Mouse (Mus musculus) T-helper 2 cell (primary cell): Measurements from ENCODE around the gene Nckap5.

Experiments used
- in situ Hi-C: fragments of 300-600 bp; cut with MboI, MseI; formaldehyde crosslinking; loops from one replicate; pipeline ENCODE4 v1.15.1; 2025; ENCODE audit warnings: high pct_unique_total_duplicates

The Nckap5 gene

DNA sequence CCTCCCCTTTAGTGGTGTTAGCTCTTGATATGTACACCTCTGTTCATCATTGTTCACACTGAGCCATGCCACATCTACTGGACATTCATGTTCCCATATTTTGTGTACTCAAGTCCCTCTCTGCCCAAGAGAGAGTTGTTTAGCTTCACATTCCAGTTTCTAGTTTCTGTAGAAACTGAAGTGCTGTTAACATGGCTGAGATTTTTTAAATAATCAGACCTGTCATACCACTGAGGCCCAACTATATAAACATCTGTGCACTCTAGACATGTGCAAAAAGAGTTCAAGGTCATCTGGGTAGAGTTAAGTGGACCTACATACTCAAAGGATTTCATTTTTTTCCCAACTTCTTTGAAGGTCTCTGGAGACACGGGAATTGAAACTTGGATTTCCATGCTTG lies 193.1 kb downstream of the Nckap5 start:
- in situ Hi-C loops = loop anchor here (10.0 kb wide), 1 partner anchor 1327 kb away; no protein-coding TSS in a partner anchor

- in situ Hi-C loops = no loop called here
These were observed 204.4 kb downstream of the Nckap5 start for GRCm38 (mm10) chr1:126626206-126626605.

DNA sequence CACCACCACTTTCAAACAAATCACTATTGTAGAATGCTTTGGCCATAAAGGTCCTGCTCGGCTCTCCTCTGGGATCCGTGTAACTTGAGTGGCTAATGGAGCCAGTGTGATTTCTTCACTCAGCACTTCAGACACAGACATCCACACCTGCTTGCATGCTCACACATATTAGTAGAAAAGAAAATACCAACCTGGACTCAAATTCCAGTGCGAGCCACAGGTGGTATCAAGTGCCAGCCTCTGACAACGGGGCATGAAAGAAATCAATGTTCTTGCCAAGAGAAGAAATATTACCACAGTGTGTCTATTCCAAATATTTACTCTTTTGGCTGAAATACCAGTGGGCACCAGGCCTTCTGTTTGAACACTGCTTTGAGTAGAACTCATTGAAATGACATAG lies 208.6 kb downstream of the Nckap5 start:
- in situ Hi-C loops = no loop called here

GRCm38 (mm10) chr1:126617464-126618041 lies 213.0 kb downstream of the Nckap5 start:
- in situ Hi-C loops = no loop called here

GRCm38 (mm10) chr1:126616964-126617363 lies 213.6 kb downstream of the Nckap5 start:
- in situ Hi-C loops = no loop called here

GRCm38 (mm10) chr1:126612916-126613315 lies 217.7 kb downstream of the Nckap5 start:
- in situ Hi-C loops = no loop called here

- in situ Hi-C loops = no loop called here
These were observed 222.0 kb downstream of the Nckap5 start for GRCm38 (mm10) chr1:126608586-126608985.

DNA sequence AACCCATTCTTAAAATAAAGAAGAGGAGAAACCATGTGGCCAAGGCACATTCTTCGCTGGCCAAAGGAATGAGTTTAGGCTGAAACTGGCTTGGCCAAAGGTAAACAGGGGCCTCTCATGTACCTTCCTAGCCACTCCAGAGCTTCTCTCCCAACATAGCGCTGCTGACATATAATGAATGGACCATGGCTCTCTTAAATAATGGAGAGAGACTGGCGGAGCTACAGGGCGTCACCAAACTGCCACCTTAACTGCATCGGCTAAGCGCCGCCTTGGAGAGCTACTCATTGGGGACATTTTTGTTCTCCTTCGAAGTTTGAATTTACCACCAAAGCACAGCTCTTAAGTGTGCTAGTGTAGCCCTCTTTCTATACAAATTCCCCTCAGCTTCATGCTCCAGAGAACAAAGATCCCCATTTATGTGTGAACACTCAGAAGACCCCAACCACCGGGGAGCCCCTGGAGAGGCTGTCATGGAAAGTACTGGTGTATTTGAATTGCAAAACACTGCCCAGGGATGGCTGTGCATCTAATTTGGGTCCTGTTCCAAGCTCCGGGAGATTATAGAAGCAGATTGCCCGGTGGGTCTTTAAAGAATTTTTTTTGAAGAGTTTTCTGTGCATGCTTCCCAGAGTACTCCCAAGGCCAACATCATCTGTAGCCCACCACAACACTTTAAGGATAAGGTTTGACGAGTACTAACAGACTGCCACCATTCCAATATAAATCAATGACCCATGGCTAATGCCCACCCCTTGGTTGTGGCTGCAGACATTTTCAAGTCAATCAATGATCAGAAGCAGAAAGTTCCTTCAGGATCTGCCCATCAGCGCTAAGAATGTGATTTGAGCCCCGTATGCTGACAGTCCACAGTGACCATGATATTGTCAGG lies 224.2 kb downstream of the Nckap5 start:
- in situ Hi-C loops = no loop called here

DNA sequence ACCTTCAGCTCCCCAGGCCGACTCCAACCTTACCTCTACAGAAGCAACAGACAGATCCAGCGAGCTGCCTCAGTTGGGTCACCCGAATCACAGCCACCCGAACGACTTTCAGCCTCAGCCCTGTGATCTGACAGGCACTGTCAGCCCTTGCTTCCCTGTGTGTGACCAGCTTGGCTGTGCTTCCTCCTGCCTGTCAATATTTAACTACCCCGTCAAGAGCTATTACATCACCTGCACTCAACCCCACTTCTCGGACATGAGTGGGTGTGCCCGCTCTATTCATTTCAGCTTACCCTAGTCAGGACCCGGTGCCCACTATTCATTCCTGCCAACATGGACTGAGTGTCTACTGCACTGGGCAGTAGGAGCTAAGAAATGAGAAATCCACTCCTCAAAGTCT lies 226.0 kb downstream of the Nckap5 start:
- in situ Hi-C loops = no loop called here

GRCm38 (mm10) chr1:126603771-126604515 lies 226.7 kb downstream of the Nckap5 start:
- in situ Hi-C loops = no loop called here

GRCm38 (mm10) chr1:126600596-126600995 lies 230.0 kb downstream of the Nckap5 start:
- in situ Hi-C loops = no loop called here

DNA sequence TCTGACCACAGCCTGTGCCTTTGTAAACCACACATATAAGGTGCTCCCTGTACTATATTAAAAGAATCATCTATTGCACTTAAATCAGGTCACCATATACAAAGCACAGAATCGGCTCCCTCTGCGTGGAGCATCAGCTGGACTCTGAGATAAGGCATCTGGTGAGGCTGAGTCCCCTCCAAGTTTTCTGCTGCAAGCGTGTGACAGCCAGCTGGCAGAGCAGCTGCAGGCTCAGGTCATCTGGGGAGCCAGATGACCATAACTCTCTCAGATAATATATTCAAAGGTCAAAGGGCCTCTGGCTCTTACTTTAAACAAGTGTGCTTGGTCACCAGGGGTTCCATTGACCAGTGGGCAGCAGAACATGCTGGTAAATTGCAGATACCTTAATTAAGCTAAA lies 233.2 kb downstream of the Nckap5 start:
- in situ Hi-C loops = no loop called here

- in situ Hi-C loops = no loop called here
These were observed 235.8 kb downstream of the Nckap5 start for GRCm38 (mm10) chr1:126594796-126595195.

- in situ Hi-C loops = no loop called here
These were observed 237.4 kb downstream of the Nckap5 start for GRCm38 (mm10) chr1:126593044-126593805.

- in situ Hi-C loops = no loop called here
These were observed 239.7 kb downstream of the Nckap5 start for GRCm38 (mm10) chr1:126590911-126591310.

DNA sequence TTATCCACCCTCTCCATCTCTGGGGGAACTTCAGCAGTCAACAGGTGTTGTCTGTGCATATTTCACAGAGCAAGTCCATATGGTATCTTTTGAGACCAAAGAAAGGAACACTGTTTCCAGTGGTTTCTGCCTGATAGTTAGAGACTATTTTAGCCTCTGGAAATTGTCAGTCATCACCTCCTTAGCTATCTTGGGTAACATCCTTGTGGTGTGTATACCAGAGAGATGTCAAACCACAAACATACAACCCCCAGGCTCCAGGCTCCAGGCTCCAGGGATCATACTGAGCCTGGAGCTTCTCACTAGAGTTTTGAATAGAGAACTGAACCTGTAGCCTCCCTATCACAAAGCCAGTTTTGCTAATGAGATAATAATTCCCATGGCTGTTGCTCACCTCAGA lies 252.4 kb downstream of the Nckap5 start:
- in situ Hi-C loops = no loop called here

DNA sequence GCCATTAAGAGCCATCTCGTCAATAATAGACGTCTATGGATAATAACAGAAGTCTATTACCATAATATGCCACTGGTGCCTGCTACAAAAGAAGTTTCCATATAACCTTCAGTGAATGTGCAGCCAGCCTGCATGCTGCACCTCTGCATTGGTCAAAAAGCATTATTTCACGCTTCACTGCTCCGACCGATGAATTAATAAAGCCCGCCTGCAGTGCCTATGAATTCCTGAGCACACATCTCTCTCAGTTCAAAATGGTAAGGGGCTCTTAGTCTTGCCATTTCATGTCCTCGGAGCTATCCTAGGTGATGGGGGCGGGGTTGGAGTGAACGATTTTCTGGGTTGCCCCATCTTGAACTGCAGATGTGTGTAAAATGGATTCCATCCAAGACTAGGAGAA lies 256.3 kb downstream of the Nckap5 start:
- in situ Hi-C loops = no loop called here

GRCm38 (mm10) chr1:126573714-126574113 lies 256.9 kb downstream of the Nckap5 start:
- in situ Hi-C loops = no loop called here

DNA sequence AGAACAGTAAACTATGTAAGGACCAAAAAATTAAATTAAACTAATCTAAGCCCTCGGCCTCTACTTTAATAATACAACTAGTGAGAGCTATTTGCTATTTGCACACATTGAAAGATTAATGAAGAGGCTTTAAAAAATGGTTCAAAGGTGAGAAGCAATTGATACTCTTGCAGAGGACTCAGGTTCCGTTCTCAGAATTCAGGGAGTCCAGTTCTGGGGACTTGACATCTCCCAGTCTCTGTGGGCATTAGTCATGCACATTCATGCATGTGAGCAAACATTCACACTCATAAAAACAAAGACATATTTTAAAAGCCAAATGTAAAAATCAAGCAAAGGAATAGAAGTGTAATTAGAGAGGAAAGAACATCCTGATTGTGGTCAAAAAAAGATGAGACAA lies 257.5 kb downstream of the Nckap5 start:
- in situ Hi-C loops = no loop called here

GRCm38 (mm10) chr1:126569611-126570238 lies 260.9 kb downstream of the Nckap5 start:
- in situ Hi-C loops = no loop called here

GRCm38 (mm10) chr1:126568520-126569197 lies 261.9 kb downstream of the Nckap5 start:
- in situ Hi-C loops = no loop called here
